Mouse (Mus musculus) kidney, embryonic 14.5 days (tissue): ENCODE results near the gene Iqcf3. TPM values are rescaled to one million over a fixed set of nuclear protein-coding genes. Genes with fewer than 3 reads are reported as not detected.

Experiments
- ATAC-seq: fragments of 200-750 bp; cut with Nextera tagmentation; 2 replicates; pipeline ENCODE4 v1.8.0; 2017; ENCODE audit warnings: moderate number of reproducible peaks, mild to moderate bottlenecking, moderate TSS enrichment, moderate library complexity; ENCODE audit not compliant: low FRiP score, low TSS enrichment
- H3K27ac ChIP-seq: fragments of 300-500 bp; sonication (generic); 2 replicates; pipeline ENCODE4 v1.5.1; 2014; ENCODE audit warnings: low read depth, mild to moderate bottlenecking, low read length, moderate library complexity, mixed read lengths
- H3K27me3 ChIP-seq: fragments of 300-500 bp; sonication (generic); 2 replicates; pipeline ENCODE4 v1.6.1; 2014; ENCODE audit warnings: mild to moderate bottlenecking, low read length; ENCODE audit not compliant: control insufficient read depth, insufficient read depth
- H3K36me3 ChIP-seq: fragments of 300-500 bp; sonication (generic); 2 replicates; pipeline ENCODE4 v1.6.1; 2014; ENCODE audit warnings: low read length, mixed read lengths; ENCODE audit not compliant: control insufficient read depth, insufficient read depth
- H3K4me1 ChIP-seq: fragments of 300-500 bp; sonication (generic); 2 replicates; pipeline ENCODE4 v1.6.1; 2014; ENCODE audit warnings: low read length, mixed read lengths; ENCODE audit not compliant: control insufficient read depth, insufficient read depth
- H3K4me2 ChIP-seq: fragments of 300-500 bp; sonication (generic); replicated peaks from 2 replicates; pipeline ENCODE4 v1.6.1; 2014; ENCODE audit warnings: low read depth, mild to moderate bottlenecking, low read length
- H3K4me3 ChIP-seq: fragments of 300-500 bp; sonication (generic); 2 replicates; pipeline ENCODE4 v1.5.1; 2014; ENCODE audit warnings: mild to moderate bottlenecking, low read length
- H3K9ac ChIP-seq: fragments of 300-500 bp; sonication (generic); 2 replicates; pipeline ENCODE4 v1.6.1; 2014; ENCODE audit warnings: low read depth, mild to moderate bottlenecking, low read length, moderate library complexity
- H3K9me3 ChIP-seq: fragments of 300-500 bp; sonication (generic); 2 replicates; pipeline ENCODE4 v1.6.1; 2016; ENCODE audit warnings: low read length; ENCODE audit not compliant: control insufficient read depth
- WGBS: fragments of 180-500 bp; shearing (Covaris S2); extraction: QIAGEN DNeasy Blood & Tissue Kit; methylation state at CpG from one replicate; pipeline ENCODE4 v1.1.7; 2014; 5-methylcytosine and 5-hydroxymethylcytosine counted together
- polyA plus RNA-seq: library from polyadenylated mRNA; unstranded; fragments of >200 nt; fragmentation: Nextera tagmentation; extraction: Ambion mirVana; gene quantifications from 2 replicates; pipeline ENCODE4 v1.2.1, GENCODE M21; 2014

Iqcf3 gene
- polyA plus RNA-seq, 1 experiment from 2014 or later, result not detected

DNA sequence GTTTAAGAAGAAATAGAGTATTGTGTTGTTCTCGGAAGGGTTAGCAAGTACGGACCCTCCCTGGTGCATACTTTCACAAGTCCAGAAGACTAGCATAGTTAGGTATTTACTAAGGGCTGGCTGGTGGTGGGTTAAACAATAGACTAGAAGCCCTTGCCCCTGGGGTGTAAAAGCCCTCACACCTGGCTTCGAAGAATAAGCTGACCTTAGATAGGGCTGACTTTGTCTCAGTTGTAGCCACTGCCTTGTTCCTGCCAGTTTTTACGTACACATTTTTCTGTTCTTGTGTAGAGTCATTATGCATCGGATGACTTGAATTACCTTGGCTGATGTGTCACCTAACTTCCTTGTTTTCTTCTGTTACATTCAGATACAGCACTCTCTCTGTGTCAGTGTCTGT lies 11.9 kb upstream of the Iqcf3 start:
- Histone ChIP-seq H3K36me3 (no peaks in the 10 kb centered on the region), H3K4me1 (no peaks in the 10 kb centered on the region), H3K4me2 (no peak overlapping the region), H3K9me3 (no peaks in the 10 kb centered on the region), H3K4me3 (no peak overlapping the region), H3K27me3 (no peaks in the 10 kb centered on the region), H3K27ac (no peak overlapping the region), H3K9ac (no peak overlapping the region)
- 91% methylated on average over 5 of the region's 5 CpGs for WGBS
- no peak for ATAC-seq

DNA sequence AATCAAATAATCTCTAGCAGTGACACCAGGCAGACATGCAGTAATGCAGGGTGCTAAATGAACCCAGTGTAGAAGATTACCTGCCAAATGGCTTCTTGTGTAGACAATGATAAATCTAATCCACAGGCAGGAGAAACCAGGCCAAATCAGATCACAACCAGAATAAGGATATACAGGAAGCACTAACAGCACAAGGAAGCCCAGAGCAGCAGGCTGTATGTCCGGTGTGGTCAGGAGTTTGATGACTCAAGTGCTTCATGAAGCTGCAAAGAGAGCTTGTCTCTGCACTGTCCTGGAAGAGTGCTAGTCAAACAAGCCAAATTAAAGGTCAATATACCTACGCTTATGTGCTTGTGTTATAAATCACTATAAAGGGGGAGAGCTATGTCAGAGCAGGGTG lies 10.8 kb upstream of the Iqcf3 start:
- H3K4me1 ChIP-seq, result no peaks in the 10 kb centered on the region
- 85% methylated on average over 2 of the region's 2 CpGs for WGBS
- H3K9me3 ChIP-seq, result no peaks in the 10 kb centered on the region
- no peaks in the 10 kb centered on the region for H3K27me3 ChIP-seq
- H3K36me3 ChIP-seq, result no peaks in the 10 kb centered on the region
- no peak overlapping the region for H3K27ac ChIP-seq
- no peak overlapping the region for H3K9ac ChIP-seq
- ATAC-seq, result no peak
- no peak overlapping the region for H3K4me2 ChIP-seq
- H3K4me3 ChIP-seq, result no peak overlapping the region

GRCm38 (mm10) chr9:106570896-106571295 lies 9.5 kb upstream of the Iqcf3 start, which contains the start of gene Iqcf4:
Gene Iqcf4, minus strand, starts transcription at chr9:106570996.
- ATAC-seq, result no peak
- WGBS, result 87% methylated on average over 7 of the region's 7 CpGs
- Histone ChIP-seq H3K27ac (no peak within 1 kb of the TSS), H3K9ac (no peak within 1 kb of the TSS), H3K9me3 (no peaks in the 10 kb centered on the region), H3K4me1 (no peaks in the 10 kb centered on the region), H3K27me3 (no peaks in the 10 kb centered on the region), H3K4me3 (no peak within 1 kb of the TSS), H3K4me2 (no peak within 1 kb of the TSS), H3K36me3 (no peaks in the 10 kb centered on the region)

DNA sequence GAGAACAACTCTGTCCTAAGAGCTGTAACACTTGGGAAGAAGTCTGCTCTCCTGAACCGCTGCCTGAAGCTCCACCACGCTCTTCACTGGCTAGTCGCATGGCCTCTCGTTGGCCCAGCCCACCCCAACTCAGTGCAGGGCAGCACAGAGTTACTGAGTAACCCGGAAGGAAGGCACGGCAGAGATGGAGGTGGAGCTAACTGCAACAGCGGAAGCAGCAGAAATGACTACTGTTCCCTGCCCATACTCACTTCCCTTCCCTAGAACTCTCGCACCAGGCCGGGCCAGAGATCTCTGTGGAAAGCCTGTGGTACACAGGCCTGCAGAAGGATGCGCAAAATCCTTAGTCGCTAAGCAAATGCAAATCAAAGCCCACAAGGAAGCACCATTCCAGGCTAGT lies 5.0 kb upstream of the Iqcf3 start:
- Histone ChIP-seq H3K9me3 (no peaks in the 10 kb centered on the region), H3K9ac (no peak overlapping the region), H3K4me2 (no peak overlapping the region), H3K27ac (no peak overlapping the region), H3K27me3 (no peaks in the 10 kb centered on the region), H3K4me1 (no peaks in the 10 kb centered on the region), H3K4me3 (no peak overlapping the region), H3K36me3 (no peaks in the 10 kb centered on the region)
- peak; percentile 79 for ATAC-seq
- 51% methylated on average over 11 of the region's 11 CpGs for WGBS

DNA sequence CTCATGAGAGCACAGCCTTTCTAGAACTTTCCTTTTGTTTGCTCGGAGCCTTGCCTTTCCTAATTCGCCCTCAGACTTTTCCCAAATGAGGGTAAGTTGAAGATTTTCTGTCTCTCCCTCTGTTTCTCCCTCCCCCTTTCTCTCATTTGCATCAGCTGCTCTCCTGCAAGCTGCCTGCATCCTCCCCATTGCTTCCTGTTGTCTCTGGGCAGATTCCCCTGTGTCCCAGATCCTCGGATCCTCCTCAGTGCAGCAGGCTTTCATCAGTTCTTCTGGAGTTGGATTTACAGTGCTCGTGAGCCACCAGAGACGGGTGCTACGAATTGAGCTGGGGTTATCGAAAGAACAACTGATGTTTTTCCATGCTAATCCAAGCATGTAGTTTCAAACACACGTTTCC lies 2.6 kb upstream of the Iqcf3 start:
- Histone ChIP-seq H3K9ac (no peak overlapping the region), H3K27ac (no peak overlapping the region), H3K4me3 (no peak overlapping the region), H3K4me2 (no peak overlapping the region), H3K9me3 (no peaks in the 10 kb centered on the region), H3K27me3 (no peaks in the 10 kb centered on the region), H3K36me3 (no peaks in the 10 kb centered on the region), H3K4me1 (no peaks in the 10 kb centered on the region)
- WGBS, result 63% methylated on average over 8 of the region's 8 CpGs
- no peak for ATAC-seq

DNA sequence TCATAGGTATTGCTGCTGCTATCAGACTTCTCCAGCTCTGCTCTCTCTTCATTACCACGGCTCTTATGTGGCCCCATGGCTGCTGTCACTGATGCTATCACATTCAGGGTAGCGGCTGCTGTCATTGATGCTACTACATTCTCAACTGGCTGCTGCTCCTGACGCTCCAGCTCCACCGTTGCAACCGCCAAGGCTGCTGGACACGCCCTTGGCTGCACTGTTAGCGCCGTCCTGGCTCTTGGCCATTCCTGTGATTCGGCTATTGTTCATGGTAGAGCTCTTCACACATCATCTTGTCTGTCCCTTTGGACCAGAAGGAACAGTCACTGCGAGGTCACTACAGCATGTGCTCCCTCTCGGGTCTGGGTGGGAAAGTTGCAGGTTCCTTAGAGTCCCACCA lies 860 bp upstream of the Iqcf3 start:
- ATAC-seq, result no peak
- Histone ChIP-seq H3K36me3 (no peaks in the 10 kb centered on the region), H3K4me1 (no peaks in the 10 kb centered on the region), H3K9ac (no peak overlapping the region), H3K4me3 (no peak overlapping the region), H3K9me3 (no peaks in the 10 kb centered on the region), H3K27ac (no peak overlapping the region), H3K4me2 (no peak overlapping the region), H3K27me3 (no peaks in the 10 kb centered on the region)
- 93% methylated on average over 11 of the region's 11 CpGs for WGBS

DNA sequence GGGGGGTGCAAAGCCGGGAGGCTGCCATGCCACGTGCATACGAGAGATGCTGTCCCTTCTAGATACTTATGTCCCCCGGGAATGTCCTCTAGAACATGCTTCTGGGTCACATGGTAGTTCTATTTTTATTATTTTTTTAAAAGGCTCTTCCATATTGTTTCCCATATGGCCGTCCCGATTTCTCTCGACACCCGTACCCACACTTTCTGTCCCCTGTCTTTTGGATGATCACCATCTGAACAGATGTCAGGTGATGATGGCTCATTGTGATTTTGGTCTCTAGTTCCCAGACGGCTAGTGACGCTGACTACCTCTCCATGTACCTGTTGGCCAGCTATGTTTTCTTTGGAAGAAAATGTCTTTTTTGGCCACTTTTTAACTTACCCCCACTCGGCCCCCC lies 26.5 kb downstream of the Iqcf3 start:
- H3K4me2 ChIP-seq, result no peak overlapping the region
- no peaks in the 10 kb centered on the region for H3K4me1 ChIP-seq
- H3K9ac ChIP-seq, result no peak overlapping the region
- WGBS, result 90% methylated on average over 11 of the region's 11 CpGs
- no peaks in the 10 kb centered on the region for H3K36me3 ChIP-seq
- ATAC-seq, result no peak
- H3K9me3 ChIP-seq, result no peaks in the 10 kb centered on the region
- H3K27me3 ChIP-seq, result no peaks in the 10 kb centered on the region
- H3K4me3 ChIP-seq, result no peak overlapping the region
- no peak overlapping the region for H3K27ac ChIP-seq

DNA sequence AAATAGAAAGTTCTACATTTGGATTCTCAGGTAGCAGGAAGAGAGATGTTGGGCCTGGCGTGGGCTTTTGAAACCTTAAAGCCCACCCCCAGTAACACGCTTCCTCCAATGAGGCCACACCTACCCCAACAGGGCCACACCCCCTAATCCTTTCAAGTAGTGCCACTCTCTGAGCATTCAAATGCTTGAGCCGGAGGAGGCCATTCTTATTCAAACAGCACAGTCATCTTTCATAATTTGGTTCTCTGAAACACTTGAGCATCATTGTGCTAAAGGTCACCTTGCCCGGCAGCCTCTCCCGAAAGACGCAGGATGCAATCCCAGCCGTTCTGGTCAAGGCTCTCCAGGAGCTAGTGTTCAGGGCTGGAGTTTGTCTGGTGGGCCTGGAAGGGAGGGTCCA lies 27.1 kb downstream of the Iqcf3 start:
- no peak overlapping the region for H3K4me2 ChIP-seq
- H3K9me3 ChIP-seq, result no peaks in the 10 kb centered on the region
- H3K4me1 ChIP-seq, result no peaks in the 10 kb centered on the region
- no peak overlapping the region for H3K9ac ChIP-seq
- ATAC-seq, result no peak
- H3K36me3 ChIP-seq, result no peaks in the 10 kb centered on the region
- no peak overlapping the region for H3K4me3 ChIP-seq
- 93% methylated on average over 7 of the region's 7 CpGs for WGBS
- H3K27ac ChIP-seq, result no peak overlapping the region
- H3K27me3 ChIP-seq, result no peaks in the 10 kb centered on the region

GRCm38 (mm10) chr9:106531833-106532232 lies 29.6 kb downstream of the Iqcf3 start:
- Histone ChIP-seq H3K27ac (no peak overlapping the region), H3K36me3 (no peaks in the 10 kb centered on the region), H3K4me2 (no peak overlapping the region), H3K4me1 (no peaks in the 10 kb centered on the region), H3K9ac (no peak overlapping the region), H3K9me3 (no peaks in the 10 kb centered on the region), H3K27me3 (no peaks in the 10 kb centered on the region), H3K4me3 (no peak overlapping the region)
- no peak for ATAC-seq
- WGBS, result 24% methylated on average over 3 of the region's 3 CpGs

DNA sequence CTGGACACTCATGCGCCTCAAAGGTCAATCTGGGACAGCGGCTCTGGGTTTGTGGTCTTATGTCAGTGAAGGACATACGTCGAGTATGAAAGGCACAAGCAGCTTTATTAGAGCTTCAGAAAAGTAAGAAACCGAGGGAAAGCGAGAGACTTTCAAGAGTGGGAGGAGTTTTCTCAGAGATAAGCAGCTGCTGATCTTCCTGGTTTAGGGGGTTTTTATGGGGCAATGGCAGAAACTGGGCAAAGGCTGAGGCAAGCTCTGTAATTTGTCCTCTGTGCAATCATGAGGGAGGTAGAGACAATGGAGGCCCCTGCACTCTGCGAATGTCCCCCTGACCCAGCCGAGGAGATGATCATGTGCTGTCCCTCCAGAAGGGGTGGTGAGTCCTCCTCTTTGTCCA lies 41.5 kb downstream of the Iqcf3 start:
- H3K4me3 ChIP-seq, result no peak overlapping the region
- 81% methylated on average over 8 of the region's 8 CpGs for WGBS
- H3K4me2 ChIP-seq, result no peak overlapping the region
- H3K4me1 ChIP-seq, result no peaks in the 10 kb centered on the region
- H3K27me3 ChIP-seq, result no peaks in the 10 kb centered on the region
- no peak overlapping the region for H3K27ac ChIP-seq
- H3K36me3 ChIP-seq, result no peaks in the 10 kb centered on the region
- H3K9me3 ChIP-seq, result no peaks in the 10 kb centered on the region
- H3K9ac ChIP-seq, result no peak overlapping the region
- no peak for ATAC-seq
